Mouse (Mus musculus) gonadal fat pad, adult 2 months (tissue): ENCODE results near the gene Olfr1020. TPM values are rescaled to one million over a fixed set of nuclear protein-coding genes. Genes with fewer than 3 reads are reported as not detected.

Source experiments
- DNase-seq: peaks from one replicate; pipeline ENCODE4 v3.0.0-alpha.2; 2012; ENCODE audit warnings: low read depth
- polyA plus RNA-seq: library from polyadenylated mRNA; depleted of rRNA; stranded (reverse); fragments of >200 nt; gene quantifications from 2 replicates; pipeline ENCODE4 v1.2.3, GENCODE M21; 2012; rRNA removed

Olfr1020 gene
- not detected in 2 replicates for polyA plus RNA-seq

GRCm38 (mm10) chr2:85846730-85847129 lies at the start of gene Olfr1020:
Gene Olfr1020 (plus strand): TSS chr2:85847030.
- no peak for DNase-seq

- DNase-seq = no peak
Observed at GRCm38 (mm10) chr2:85802444-85802843, 44.4 kb upstream of the Olfr1020 start, which contains the start of gene Olfr1016. Gene Olfr1016 (minus strand): TSS chr2:85802544.

- no peak for DNase-seq
Observed at GRCm38 (mm10) chr2:85804501-85804900, 42.3 kb upstream of the Olfr1020 start.

- DNase-seq = no peak
Observed at GRCm38 (mm10) chr2:85818179-85818578, 28.7 kb upstream of the Olfr1020 start, which contains the start of gene Olfr1018. Gene Olfr1018 (plus strand): TSS chr2:85818479.

- no peak for DNase-seq
Observed at GRCm38 (mm10) chr2:85845383-85845782, 1.4 kb upstream of the Olfr1020 start, which contains the start of gene Olfr1019. Gene Olfr1019 (minus strand): TSS chr2:85845483.

GRCm38 (mm10) chr2:85868294-85868693 lies 21.5 kb downstream of the Olfr1020 start, which contains the start of gene Olfr1022:
Gene Olfr1022 (plus strand): TSS chr2:85868594.
- DNase-seq = no peak

- DNase-seq = no peak
Observed at GRCm38 (mm10) chr2:85885340-85885739, 38.5 kb downstream of the Olfr1020 start, which contains the start of gene Olfr1023. Gene Olfr1023 (plus strand): TSS chr2:85885640.

Other genes starting within 250 kb of the Olfr1020 start
- not detected in 2 replicates for gene Olfr1000, start 235.1 kb upstream of the Olfr1020 start, polyA plus RNA-seq
- gene Olfr1002, start 196.3 kb upstream of the Olfr1020 start, polyA plus RNA-seq = not detected in 2 replicates
- gene Olfr154, start 182.6 kb upstream of the Olfr1020 start, polyA plus RNA-seq = not detected in 2 replicates
- not detected in 2 replicates for gene Olfr1006, start 168.3 kb upstream of the Olfr1020 start, polyA plus RNA-seq
- not detected in 2 replicates for gene Olfr1008, start 157.6 kb upstream of the Olfr1020 start, polyA plus RNA-seq
- not detected in 2 replicates for gene Olfr1009, start 131.6 kb upstream of the Olfr1020 start, polyA plus RNA-seq
- not detected in 2 replicates for gene Olfr1012, start 84.3 kb upstream of the Olfr1020 start, polyA plus RNA-seq
- gene Olfr1013, start 79.9 kb upstream of the Olfr1020 start, polyA plus RNA-seq = not detected in 2 replicates
- not detected in 2 replicates for gene Olfr1014, start 74.3 kb upstream of the Olfr1020 start, polyA plus RNA-seq
- gene Olfr1015, start 65.0 kb upstream of the Olfr1020 start, polyA plus RNA-seq = not detected in 2 replicates
- gene Olfr1016, start 44.5 kb upstream of the Olfr1020 start, polyA plus RNA-seq = not detected in 2 replicates
- not detected in 2 replicates for gene Olfr1018, start 28.6 kb upstream of the Olfr1020 start, polyA plus RNA-seq
- not detected in 2 replicates for gene Olfr1019, start 1.5 kb upstream of the Olfr1020 start, polyA plus RNA-seq
- not detected in 2 replicates for gene Olfr1022, start 21.6 kb downstream of the Olfr1020 start, polyA plus RNA-seq
- not detected in 2 replicates for gene Olfr1023, start 38.6 kb downstream of the Olfr1020 start, polyA plus RNA-seq
- not detected in 2 replicates for gene Olfr1024, start 58.0 kb downstream of the Olfr1020 start, polyA plus RNA-seq
- not detected in 2 replicates for gene Olfr1025-ps1, start 68.2 kb downstream of the Olfr1020 start, polyA plus RNA-seq
- gene Olfr1026, start 74.5 kb downstream of the Olfr1020 start, polyA plus RNA-seq = not detected in 2 replicates
- gene Olfr1028, start 103.4 kb downstream of the Olfr1020 start, polyA plus RNA-seq = not detected in 2 replicates
- gene Olfr1029, start 126.9 kb downstream of the Olfr1020 start, polyA plus RNA-seq = not detected in 2 replicates
- not detected in 2 replicates for gene Olfr1030, start 132.2 kb downstream of the Olfr1020 start, polyA plus RNA-seq
- gene Olfr1031, start 143.3 kb downstream of the Olfr1020 start, polyA plus RNA-seq = not detected in 2 replicates
- not detected in 2 replicates for gene Olfr1032, start 158.5 kb downstream of the Olfr1020 start, polyA plus RNA-seq
- gene Olfr1033, start 173.6 kb downstream of the Olfr1020 start, polyA plus RNA-seq = 0.61 and 1.0 TPM in 2 replicates
- 0.13 and 0.14 TPM in 2 replicates for gene Olfr1034, start 198.8 kb downstream of the Olfr1020 start, polyA plus RNA-seq
- gene Olfr1036, start 227.0 kb downstream of the Olfr1020 start, polyA plus RNA-seq = not detected in 2 replicates
- not detected in 2 replicates for gene Olfr1037, start 240.4 kb downstream of the Olfr1020 start, polyA plus RNA-seq